Mouse (Mus musculus) cerebellum, adult 8-10 months (tissue): ENCODE measurements around the gene Rad18.

Experiments used
- DNase-seq: peaks from one replicate; pipeline ENCODE4 v3.0.0; 2022

The Rad18 gene

DNA sequence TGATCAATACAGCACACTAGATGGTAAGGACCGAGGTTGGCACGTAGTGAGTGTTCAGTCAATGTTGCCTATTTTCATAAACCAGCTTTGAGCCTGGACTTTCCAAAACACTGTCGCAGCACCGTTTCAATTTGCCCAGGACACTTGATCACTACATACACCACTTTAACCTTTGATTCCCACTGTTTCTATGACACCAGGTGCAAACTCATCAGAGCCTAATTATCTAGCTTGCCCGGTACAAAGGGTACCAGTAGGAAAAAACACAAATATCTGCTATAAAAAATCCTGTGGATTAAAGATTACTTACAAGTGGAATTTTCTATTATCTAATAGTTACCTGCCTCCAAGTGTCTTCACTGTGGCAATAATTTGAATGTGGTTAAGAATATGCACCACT, 64.4 kb downstream of the Rad18 start:
- DNase-seq = no peak

DNA sequence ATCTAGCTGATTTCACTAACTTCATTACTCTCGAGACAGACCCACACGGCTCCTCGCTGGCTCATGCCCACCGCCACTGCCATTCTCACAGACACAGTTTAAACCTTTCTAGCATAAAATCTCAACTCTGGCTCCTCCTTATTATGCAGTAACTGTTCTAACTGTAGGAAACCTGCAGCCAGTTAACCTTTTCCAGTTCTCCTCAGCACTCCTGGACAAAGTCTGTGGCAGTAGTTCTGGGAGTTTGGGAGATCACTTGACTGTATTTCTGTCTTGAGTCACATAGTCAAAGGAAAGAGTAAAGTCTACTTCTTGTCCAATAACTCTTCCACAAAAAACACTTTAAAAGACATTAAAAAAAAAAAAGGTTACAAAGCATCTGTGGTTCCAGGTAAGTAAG, 66.2 kb downstream of the Rad18 start:
- no peak for DNase-seq

DNA sequence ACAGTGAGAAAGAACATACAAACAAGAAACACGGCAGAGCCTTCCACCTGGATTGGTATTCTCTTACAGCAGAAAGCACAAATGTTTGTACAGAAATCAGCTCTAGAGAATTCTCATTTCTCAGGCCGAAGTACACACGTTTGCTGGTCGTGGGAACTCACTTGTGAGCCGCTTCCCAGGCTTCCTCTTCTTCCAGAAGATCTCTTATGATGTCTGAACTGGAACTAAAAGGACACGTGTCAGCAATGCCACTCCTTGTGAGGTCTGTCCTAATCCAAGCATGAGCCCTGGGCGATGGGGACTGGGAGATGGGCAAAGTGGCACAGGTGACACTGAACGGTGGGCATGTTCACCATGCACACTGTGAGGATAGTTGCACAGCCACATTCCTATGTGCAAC, 68.2 kb downstream of the Rad18 start:
- no peak for DNase-seq

DNA sequence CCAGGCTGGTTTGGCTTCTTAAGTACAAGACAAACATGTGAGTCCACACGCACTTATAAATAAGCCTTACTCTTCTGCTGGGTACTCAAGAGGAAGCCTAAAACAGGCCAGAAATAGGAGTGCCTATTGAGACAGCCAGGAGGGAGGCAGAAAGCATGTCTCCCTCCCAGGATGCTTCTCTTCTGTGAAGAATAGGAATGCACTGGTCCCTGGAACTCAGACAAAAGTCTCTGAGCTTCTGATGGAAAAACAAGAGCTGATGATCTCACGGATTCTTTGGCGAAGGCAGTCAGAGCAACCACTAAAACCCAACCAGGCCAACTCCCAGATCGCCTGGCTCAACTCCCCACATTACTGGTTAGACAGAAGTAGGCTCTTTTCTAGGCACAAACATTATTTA, 74.2 kb downstream of the Rad18 start:
- no peak for DNase-seq

DNA sequence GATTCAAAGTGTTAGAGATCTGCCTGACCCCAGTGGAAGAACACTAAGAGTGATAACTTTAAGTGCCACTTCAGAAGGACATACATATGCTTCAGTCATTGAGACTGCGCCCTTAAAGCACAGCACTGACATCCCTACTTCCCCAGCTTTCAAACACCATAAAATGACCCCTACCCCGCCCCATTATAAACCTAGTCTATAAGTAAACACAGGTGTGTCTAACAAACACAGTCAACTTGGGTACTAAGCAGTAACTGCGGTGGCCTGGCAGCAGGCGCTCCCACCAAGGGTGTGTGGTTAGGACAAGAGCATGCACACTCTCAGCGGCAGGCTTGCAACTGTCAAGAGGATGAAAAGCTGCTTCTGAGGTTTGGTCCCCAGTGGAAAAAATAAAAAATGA, 76.5 kb downstream of the Rad18 start:
- no peak for DNase-seq

DNA sequence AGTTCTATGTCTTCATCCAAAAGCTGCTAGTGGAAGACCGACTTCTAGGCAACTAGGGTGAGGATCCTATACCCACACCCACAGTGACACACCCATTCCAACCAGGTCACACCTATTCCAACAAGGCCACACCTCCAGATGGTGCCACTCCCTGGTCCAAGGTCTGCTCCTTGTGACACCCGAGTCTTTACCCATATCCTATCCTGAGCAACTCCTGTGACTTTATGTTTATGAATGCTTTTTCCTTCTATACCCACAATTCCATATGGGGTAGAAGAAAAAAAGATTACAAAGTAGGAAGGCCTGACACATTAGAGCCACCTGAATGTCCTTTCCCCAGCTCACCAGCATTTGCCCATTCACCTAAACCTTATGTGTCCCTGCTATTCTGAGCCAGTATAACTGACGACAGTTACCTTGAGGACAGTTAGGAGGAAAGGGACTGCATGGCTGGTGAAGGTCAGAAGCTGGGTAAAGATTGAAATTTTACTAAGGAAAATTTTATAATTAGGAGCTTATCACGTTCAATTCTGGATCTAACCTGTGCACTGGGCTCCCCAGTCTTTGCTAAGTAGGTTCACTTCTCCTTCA, 78.7 kb downstream of the Rad18 start:
- no peak for DNase-seq

DNA sequence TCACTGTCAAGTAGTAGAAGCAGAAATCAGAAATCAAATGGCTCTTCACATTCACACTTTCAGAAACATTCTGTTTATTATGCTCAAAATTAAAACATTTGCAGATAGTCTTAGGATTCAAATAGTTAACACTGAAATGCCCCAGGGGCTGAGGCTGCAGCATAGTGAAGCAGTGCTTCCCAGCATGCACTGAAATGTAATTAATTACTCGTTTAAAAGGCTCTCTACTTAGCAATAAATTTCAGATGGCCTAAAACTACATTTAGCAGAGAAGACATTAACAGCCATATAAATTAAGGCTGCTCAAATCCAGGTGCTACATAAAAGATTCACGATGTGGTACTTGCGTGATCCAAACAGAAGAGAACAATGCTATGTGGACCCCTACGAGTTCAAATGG, 87.5 kb downstream of the Rad18 start:
- no peak for DNase-seq

DNA sequence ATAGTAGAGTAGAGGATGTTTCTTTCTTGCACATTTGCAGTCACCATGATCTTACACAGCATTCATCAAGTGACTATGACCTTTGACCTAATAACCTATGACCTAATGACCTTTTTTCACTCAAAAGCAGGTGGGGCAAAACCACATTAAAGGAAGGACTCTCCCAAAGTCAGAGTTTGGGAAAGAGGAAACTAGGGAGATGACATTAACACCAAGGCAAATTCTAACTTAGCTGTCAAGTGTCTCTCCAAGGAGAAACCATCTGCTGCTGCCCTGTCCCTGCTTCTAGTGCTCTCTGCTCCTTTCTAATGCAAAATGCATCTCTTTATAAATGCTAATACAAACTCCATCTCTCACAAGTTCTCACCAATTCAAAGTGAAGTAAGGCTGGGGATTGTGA, 92.6 kb downstream of the Rad18 start:
- no peak for DNase-seq

DNA sequence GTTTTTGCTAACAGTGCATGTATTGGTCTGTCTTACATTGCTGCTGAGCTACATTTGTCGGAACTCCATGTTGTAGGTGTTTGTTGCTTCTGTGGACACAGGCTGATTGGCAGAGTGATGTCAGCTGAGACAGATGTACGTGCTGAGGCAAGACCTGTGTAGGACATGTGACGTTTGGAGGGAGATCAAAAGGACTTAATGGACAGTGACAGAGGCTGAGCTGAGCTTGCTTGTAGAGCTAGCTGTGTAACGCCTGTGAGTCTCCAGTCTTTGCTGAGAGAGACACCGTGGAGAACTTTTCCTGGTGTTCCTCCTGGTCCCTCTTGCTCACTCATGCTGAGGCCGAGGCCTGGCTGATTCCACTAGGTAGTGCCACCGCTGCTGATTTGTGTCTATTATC, 101.5 kb downstream of the Rad18 start:
- DNase-seq = no peak

DNA sequence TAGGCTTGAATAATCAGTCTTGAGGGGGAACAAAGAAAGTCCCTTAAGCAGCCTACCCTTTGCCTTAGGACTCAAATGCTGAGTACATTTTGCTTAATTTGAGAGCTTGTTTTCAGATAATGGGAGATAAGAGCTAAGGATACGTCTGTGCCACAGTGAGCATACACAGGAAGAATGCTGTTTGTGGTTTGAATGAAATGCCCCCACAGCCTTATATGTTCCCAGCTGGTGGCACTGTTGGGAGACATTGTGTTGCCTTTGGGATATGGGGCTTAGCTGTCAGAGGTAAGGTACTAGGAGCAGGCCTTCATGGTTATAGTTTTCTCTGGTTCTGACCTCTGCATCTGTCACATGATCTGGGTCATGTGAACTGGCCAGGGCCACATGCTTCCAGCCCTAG, 108.6 kb downstream of the Rad18 start:
- DNase-seq = no peak

DNA sequence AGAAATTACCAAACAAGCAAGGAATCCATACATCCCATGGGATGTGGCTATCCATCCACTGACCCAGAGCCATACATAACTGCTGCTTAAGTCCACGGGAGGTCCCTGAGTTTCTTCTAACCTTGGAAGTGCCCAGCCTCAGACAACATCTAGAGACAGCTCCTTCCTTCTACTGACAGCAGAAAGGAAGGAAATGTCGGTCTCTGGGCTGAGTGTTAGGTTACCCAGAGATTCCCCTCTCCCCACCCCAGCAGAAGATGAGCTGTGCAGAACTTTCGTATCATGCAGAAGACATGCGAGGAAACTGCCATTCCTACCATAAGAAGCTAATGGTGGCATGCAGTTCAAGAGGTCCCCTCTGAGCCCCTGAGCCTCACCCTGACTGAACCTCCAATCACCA, 109.5 kb downstream of the Rad18 start:
- DNase-seq = no peak

DNA sequence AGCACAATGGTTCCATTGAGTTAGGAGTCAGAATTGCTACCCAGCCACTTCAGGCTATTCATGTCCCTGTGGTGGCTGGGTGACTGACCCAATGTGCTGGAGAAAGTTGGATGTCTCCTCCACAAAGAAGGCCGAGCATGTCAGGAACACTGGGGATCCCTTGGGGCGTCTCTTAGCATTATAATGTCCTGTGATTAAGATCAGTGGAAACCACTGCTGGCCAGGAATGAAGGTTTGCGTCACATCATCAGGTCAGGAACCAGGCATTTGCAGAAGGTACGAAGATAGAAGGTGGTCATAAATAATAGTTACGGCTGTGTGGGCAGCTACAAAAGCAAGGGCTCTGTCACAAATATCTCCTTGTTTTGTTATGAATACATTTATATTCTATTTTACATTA, 111.5 kb downstream of the Rad18 start:
- DNase-seq = no peak

DNA sequence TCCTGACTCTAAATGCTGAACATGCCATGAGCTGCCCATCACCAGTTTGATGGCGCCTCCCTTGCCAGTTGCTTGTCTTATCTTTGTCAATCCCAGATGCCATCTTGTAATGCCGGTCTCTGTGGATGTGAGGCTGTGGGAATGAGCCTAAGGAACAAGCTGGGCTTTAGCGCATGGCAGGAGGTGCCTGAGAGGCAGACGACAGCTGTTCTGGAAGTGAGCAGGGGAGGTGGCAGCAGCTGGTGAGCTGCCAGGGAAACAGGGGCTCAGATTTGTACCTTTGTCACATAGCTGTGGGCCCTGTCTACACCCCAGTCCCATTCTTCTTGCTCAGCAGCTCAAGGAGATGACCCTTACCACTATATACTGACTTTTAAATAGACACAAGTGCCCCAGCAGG, 114.5 kb downstream of the Rad18 start:
- no peak for DNase-seq

DNA sequence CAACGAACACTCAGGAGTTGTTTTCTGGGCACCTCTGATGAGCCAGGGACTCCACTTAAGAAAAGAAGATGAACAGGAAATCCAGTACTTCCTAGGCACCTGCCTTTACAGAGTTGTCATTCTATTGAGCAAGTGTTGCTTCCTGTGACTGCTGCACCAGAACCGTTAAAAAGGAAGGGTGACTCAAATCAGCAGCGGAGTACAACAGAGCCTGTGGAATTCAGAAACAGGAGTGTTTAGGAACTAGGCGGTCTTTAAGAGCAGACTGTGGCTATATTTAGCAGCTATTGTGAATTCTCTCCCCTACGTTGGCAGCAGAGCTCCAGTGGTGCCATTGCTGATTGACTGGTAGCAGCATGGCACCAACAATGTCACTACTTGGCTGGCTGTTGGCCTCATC, 119.3 kb downstream of the Rad18 start:
- DNase-seq = no peak

DNA sequence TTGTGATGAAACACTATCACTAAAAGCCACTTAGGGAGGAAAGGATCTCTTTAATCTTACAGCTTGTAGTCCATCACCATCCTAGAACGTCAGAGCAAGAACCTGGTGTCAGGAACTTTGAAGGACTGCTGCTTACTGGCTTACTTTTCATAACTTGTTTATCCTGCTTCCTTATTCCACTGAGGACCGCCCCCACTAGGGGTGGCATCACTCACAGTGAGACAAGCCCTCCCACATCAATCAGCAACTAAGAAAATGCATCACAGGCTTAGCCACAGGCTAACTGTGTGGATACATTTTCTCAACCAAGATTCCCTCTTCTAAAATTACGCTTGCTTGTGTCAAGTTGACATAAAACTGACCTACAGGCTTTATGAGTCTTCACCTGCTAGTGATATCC, 121.9 kb downstream of the Rad18 start:
- no peak for DNase-seq

DNA sequence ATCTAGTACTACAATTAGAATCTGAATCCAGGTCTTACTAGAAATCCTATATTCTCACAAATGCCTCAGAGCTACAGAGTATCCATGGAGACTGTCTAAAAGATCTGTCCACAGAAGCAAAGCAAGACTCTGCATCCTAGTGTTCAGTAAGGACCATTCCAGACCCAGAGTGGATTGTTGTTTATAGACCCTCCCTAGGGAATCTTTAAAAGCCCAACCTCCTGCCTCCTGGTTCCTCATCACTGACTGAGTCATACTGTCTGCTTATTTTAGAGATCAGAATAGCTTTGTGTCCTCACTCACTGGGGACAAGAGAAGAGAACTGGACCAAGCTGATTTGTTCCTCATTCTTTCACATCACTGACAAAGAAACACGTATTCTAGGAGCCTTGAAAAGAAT, 126.1 kb downstream of the Rad18 start:
- DNase-seq = no peak
